Mouse (Mus musculus) G1E (cell line): ENCODE measurements around the gene Tmem217. TPM values are rescaled to one million over a fixed set of nuclear protein-coding genes. Genes with fewer than 3 reads are reported as not detected.
"Not testable (repeated sequence)": the region's sequence is repeated elsewhere in the genome, so short reads cannot be mapped to it uniquely, and the experiment has no call there.

Experiments
- ATAC-seq: 2 replicates; pipeline ENCODE4 v1.8.0; 2016; ENCODE audit warnings: mild to moderate bottlenecking; ENCODE audit not compliant: insufficient number of reproducible peaks, poor library complexity, low FRiP score, severe bottlenecking; ENCODE audit errors: extremely low read depth
- DNase-seq: peaks from one replicate; pipeline ENCODE4 v3.0.0; 2012; ENCODE audit warnings: low spot score
- H3K27me3 ChIP-seq: 2 replicates; pipeline ENCODE4 v1.6.1; 2012; ENCODE audit warnings: mild to moderate bottlenecking, low read length, inconsistent platforms; ENCODE audit not compliant: insufficient read depth
- H3K36me3 ChIP-seq: replicated peaks from 2 replicates; pipeline ENCODE3; 2012; ENCODE audit warnings: mild to moderate bottlenecking, inconsistent platforms
- H3K4me1 ChIP-seq: 2 replicates; pipeline ENCODE4 v1.6.1; 2012; ENCODE audit warnings: low read depth, low read length, inconsistent platforms, mixed read lengths; ENCODE audit not compliant: insufficient read depth
- H3K4me3 ChIP-seq: 2 replicates; pipeline ENCODE4 v1.5.1; 2012; ENCODE audit warnings: low read depth, mild to moderate bottlenecking, inconsistent platforms, low read length, moderate library complexity, mixed read lengths
- H3K9me3 ChIP-seq: replicated peaks from 2 replicates; pipeline ENCODE4 v1.6.1; 2012; ENCODE audit warnings: inconsistent platforms
- CTCF ChIP-seq: IDR thresholded peaks from 2 replicates; pipeline ENCODE4 v1.5.1; 2012; ENCODE audit warnings: low read depth, low read length, inconsistent platforms, mixed read lengths
- GATA1 ChIP-seq: IDR thresholded peaks from 2 replicates; pipeline ENCODE4 v1.6.1; 2012; ENCODE audit warnings: borderline replicate concordance, low read length, inconsistent platforms, mixed read lengths
- GATA2 ChIP-seq: IDR thresholded peaks from 2 replicates; pipeline ENCODE4 v1.6.1; 2012; ENCODE audit warnings: low read depth, low read length, inconsistent platforms, borderline replicate concordance
- POLR2AphosphoS5 ChIP-seq: IDR thresholded peaks from 2 replicates; pipeline ENCODE4 v1.6.1; 2012; ENCODE audit warnings: low read depth, low read length, inconsistent platforms; ENCODE audit not compliant: insufficient replicate concordance
- TAL1 ChIP-seq: conservative IDR thresholded peaks from 2 replicates; pipeline ENCODE4 v1.6.1; 2012; ENCODE audit warnings: low read depth, low read length, inconsistent platforms, mixed read lengths
- polyA plus RNA-seq: library from polyadenylated mRNA; stranded (reverse); fragments of >175 nt; gene quantifications from 2 replicates; pipeline ENCODE4 v1.2.3, GENCODE M21; 2012
- total RNA-seq, 2 experiments: library from RNA; stranded (forward) in 1 of 2; stranded (reverse) in 1 of 2; fragments of 200-1000 nt in 1 of 2; fragments of >200 nt in 1 of 2; fragmentation: Nextera tagmentation in 1 of 2; gene quantifications; 2 replicates each; pipeline ENCODE4 v1.2.3; 2014 to 2017

The Tmem217 gene
- total and polyA plus RNA-seq, 3 experiments, result 0.33 TPM; not detected in 2

GRCm38 (mm10) chr17:29500802-29501469 is 51.2 kb downstream of the Tmem217 start:
- Histone ChIP-seq H3K4me1 (peaks cover 69% of the 10 kb centered on the region), H3K36me3 (peaks cover 12% of the 10 kb centered on the region), H3K4me3 (no peak overlapping the region; the same call in 1 of the 2 replicates), H3K27me3 (no peaks in the 10 kb centered on the region), H3K9me3 (peaks cover 4% of the 10 kb centered on the region)
- ATAC-seq (peak; percentile 61), DNase-seq (peak; percentile 68)
- TF ChIP-seq GATA2, result no peak
- no peak for TF ChIP-seq CTCF
- no peak for TF ChIP-seq GATA1
- TF ChIP-seq POLR2AphosphoS5, result no peak
- no peak; the same call in 1 of the 2 replicates for TF ChIP-seq TAL1

GRCm38 (mm10) chr17:29500243-29500740 is 51.9 kb downstream of the Tmem217 start:
- Histone ChIP-seq H3K4me1 (peaks cover 65% of the 10 kb centered on the region), H3K4me3 (peak overlapping the region; percentile 39; the same call in 1 of the 2 replicates), H3K9me3 (peaks cover 4% of the 10 kb centered on the region), H3K27me3 (no peaks in the 10 kb centered on the region), H3K36me3 (peaks cover 12% of the 10 kb centered on the region)
- TF ChIP-seq CTCF, result no peak
- TF ChIP-seq POLR2AphosphoS5, result no peak
- TF ChIP-seq GATA2, result no peak
- no peak for ATAC-seq
- no peak for DNase-seq

- no peaks in the 10 kb centered on the region for H3K27me3 ChIP-seq
- peak; percentile 70; the same call in 1 of the 2 replicates for TF ChIP-seq POLR2AphosphoS5
- no peak for TF ChIP-seq GATA1
- TF ChIP-seq GATA2, result no peak
- no peak for TF ChIP-seq CTCF
- no peak for TF ChIP-seq TAL1
- H3K9me3 ChIP-seq, result peaks cover 4% of the 10 kb centered on the region
- ATAC-seq (no peak), DNase-seq (no peak)
- peaks cover 16% of the 10 kb centered on the region for H3K36me3 ChIP-seq
- H3K4me1 ChIP-seq, result peaks cover 70% of the 10 kb centered on the region
- no peak overlapping the region; the same call in 1 of the 2 replicates for H3K4me3 ChIP-seq
These were observed 52.7 kb downstream of the Tmem217 start for GRCm38 (mm10) chr17:29499511-29499910.

DNA sequence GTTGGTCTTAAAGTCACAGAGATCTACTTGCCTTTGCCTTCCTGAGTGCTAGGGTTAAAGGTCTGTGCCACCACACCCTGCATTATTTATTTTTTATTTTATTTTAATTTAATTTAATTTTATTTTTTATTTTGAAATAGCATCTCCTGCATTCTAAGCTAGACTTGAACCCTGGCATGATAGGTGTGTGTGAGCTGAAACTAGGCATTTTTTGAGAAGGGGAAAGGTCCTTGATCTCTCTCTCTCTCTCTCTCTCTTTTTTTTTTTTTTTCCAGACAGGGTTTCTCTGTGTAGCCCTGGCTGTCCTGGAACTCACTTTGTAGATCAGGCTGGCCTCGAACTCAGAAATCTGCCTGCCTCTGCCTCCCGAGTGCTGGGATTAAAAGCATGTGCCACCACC is 53.2 kb downstream of the Tmem217 start:
- H3K4me3 ChIP-seq, ATAC-seq, H3K27me3 ChIP-seq, H3K9me3 ChIP-seq, DNase-seq: not testable (repeated sequence)
- peaks cover 22% of the 10 kb centered on the region for H3K36me3 ChIP-seq
- H3K4me1 ChIP-seq, result peaks cover 72% of the 10 kb centered on the region

- H3K4me3 ChIP-seq, result peak overlapping the region; percentile 23; the same call in 1 of the 2 replicates
- H3K4me1 ChIP-seq, result peaks cover 70% of the 10 kb centered on the region
- H3K9me3 ChIP-seq, result no peaks in the 10 kb centered on the region
- peak; percentile 56 for DNase-seq
- no peaks in the 10 kb centered on the region for H3K27me3 ChIP-seq
- TF ChIP-seq TAL1 (no peak), POLR2AphosphoS5 (0 out of 2 replicates have a peak, but pooled peaks have one; percentile 83), GATA1 (no peak)
- H3K36me3 ChIP-seq, result peaks cover 31% of the 10 kb centered on the region
- peak; percentile 40 for ATAC-seq
These were observed 54.2 kb downstream of the Tmem217 start for GRCm38 (mm10) chr17:29498028-29498427.

- ATAC-seq, H3K4me3 ChIP-seq, H3K27me3 ChIP-seq, H3K9me3 ChIP-seq, DNase-seq: not testable (repeated sequence)
- peaks cover 64% of the 10 kb centered on the region for H3K4me1 ChIP-seq
- H3K36me3 ChIP-seq, result peaks cover 35% of the 10 kb centered on the region
These were observed 54.7 kb downstream of the Tmem217 start for GRCm38 (mm10) chr17:29497481-29497880.

- Histone ChIP-seq H3K36me3 (peaks cover 37% of the 10 kb centered on the region), H3K27me3 (no peaks in the 10 kb centered on the region), H3K4me1 (peaks cover 60% of the 10 kb centered on the region), H3K4me3 (no peak overlapping the region), H3K9me3 (no peaks in the 10 kb centered on the region)
- TF ChIP-seq CTCF (no peak), GATA2 (no peak), GATA1 (no peak), TAL1 (no peak), POLR2AphosphoS5 (no peak)
- no peak for DNase-seq
- no peak for ATAC-seq
These were observed 55.2 kb downstream of the Tmem217 start for GRCm38 (mm10) chr17:29497071-29497354.
